Mouse (Mus musculus) cortical plate, adult 2 months (tissue): ENCODE measurements around the gene Car5a.

ENCODE experiments used
- CTCF ChIP-seq: fragments of 200-500 bp; IDR thresholded peaks from 2 replicates; pipeline ENCODE4 v1.5.1; 2011; ENCODE audit warnings: mild to moderate bottlenecking, control low read depth, low read length; ENCODE audit not compliant: insufficient read depth; ENCODE audit errors: extremely low read depth
- POLR2A ChIP-seq: fragments of 200-500 bp; IDR thresholded peaks from 2 replicates; pipeline ENCODE4 v1.6.1; 2011; ENCODE audit warnings: mild to moderate bottlenecking, low read length, control low read depth; ENCODE audit not compliant: insufficient read depth; ENCODE audit errors: extremely low read depth

- TF ChIP-seq CTCF, result no peak
- no peak for TF ChIP-seq POLR2A
Measured at GRCm38 (mm10) chr8:121884181-121884580, 60.5 kb downstream of the Car5a start.
